ENCODE assay signal across 16 mouse cellular contexts in genomic region chr4:45955235-45955634, GRCm38 (mm10).
"Had no signal": no experiment of that assay in that cellular context is flagged by ENCODE, and none has a peak within 500 bp of the region (broad histone marks: within the 10 kb centered on the region; RNA-seq: fewer than 3 reads in every experiment).

No protein-coding gene starts in this region.

- DNase-seq: retina, postnatal 1 day; right cerebral cortex, adult 18-20 months; right cerebral cortex, postnatal 14 days; right cerebral cortex, postnatal 25 days; right cerebral cortex, postnatal 4 days; spleen, adult 18-20 months; thymus, adult 18-20 months; thymus, adult 2 months; thymus, postnatal 14 days; thymus, postnatal 25 days; thymus, postnatal 36 days; thymus, postnatal 4 days had no signal

- H3K4me2 ChIP-seq: neural tube, embryonic 13.5 days; neural tube, embryonic 15.5 days; stomach, embryonic 15.5 days had no signal

- H3K27me3 ChIP-seq: neural tube, embryonic 13.5 days; neural tube, embryonic 15.5 days; stomach, embryonic 15.5 days had no signal

- H3K9ac ChIP-seq: neural tube, embryonic 13.5 days; neural tube, embryonic 15.5 days; stomach, embryonic 15.5 days had no signal

- H3K4me3 ChIP-seq: neural tube, embryonic 13.5 days; neural tube, embryonic 15.5 days; stomach, embryonic 15.5 days had no signal

- H3K27ac ChIP-seq: neural tube, embryonic 13.5 days; neural tube, embryonic 15.5 days; stomach, embryonic 15.5 days; stomach, postnatal 0 days had no signal

- H3K4me1 ChIP-seq: neural tube, embryonic 13.5 days; neural tube, embryonic 15.5 days; stomach, embryonic 15.5 days had no signal

- H3K9me3 ChIP-seq: neural tube, embryonic 13.5 days; neural tube, embryonic 15.5 days; stomach, embryonic 15.5 days had no signal

- H3K36me3 ChIP-seq: neural tube, embryonic 13.5 days; neural tube, embryonic 15.5 days; stomach, embryonic 15.5 days had no signal
